Mouse (Mus musculus): ENCODE results near the gene Plxna3.

GRCm38 (mm10) chrX:74392535-74393443, 63.9 kb downstream of the Plxna3 start, which contains the start of the genes Fam3a and Ikbkg:
- no peak for TF ChIP-seq GATA1 (IDR thresholded peaks at IDR 0.05; ENCODE audit: borderline replicate concordance, low read length)
- no peak for TF ChIP-seq FLI1 (IDR thresholded peaks at IDR 0.05; ENCODE audit: low read length)

All from megakaryocyte, embryonic 14.5 days (primary cell).